Mouse (Mus musculus) liver, embryonic 14.5 days (tissue): Measurements from ENCODE around the gene Serp1.
A peak's percentile ranks its signal among the peaks of the same experiment; 100 is the strongest.

Experiments used
- CTCF ChIP-seq: IDR thresholded peaks from 2 replicates; pipeline ENCODE4 v1.5.1; 2016; ENCODE audit warnings: antibody characterized with exemption, low read depth, control low read depth
- EP300 ChIP-seq: IDR thresholded peaks from 2 replicates; pipeline ENCODE4 v1.6.1; 2016; ENCODE audit warnings: antibody characterized with exemption, low read depth

DNA sequence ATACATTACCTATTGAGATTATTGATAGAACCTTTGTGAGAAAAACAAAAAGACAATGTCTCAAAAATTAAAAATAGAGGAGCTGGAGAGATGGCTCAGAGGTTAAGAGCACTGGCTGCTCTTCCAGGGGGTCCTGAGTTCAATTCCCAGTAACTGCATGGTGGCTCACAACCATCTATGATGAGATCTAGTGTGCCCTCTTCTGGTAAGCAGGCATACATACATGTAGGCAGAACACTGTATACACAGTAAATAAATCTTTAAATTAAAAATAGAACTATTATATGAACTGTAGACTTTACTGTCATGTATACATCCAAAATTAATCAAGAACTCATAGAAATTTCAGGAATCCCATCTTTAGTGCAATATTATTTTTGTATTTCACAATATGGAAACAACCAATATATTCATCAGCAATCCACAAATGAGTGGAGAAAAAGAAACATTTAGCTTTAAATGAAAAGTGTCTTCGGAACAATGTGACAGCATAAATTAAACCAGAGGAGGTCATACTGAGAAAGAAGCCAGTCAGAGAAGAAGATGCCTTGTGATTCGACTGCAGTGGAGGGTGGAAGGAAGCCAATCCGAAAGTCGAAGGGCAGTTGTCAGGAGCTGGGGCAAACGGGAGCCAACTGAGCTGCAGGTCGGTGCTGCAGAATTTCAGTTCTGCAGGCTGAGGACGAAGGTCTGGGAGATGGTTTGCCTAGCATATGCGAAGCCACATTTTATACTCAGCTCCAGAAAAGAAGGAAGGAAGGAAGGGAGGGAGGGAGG lies 37.5 kb downstream of the Serp1 start:
- peak; percentile 44 for TF ChIP-seq CTCF
- TF ChIP-seq EP300 = no peak
